Mouse (Mus musculus) C2C12 (cell line): ENCODE results near the gene Adnp. TPM values are rescaled to one million over a fixed set of nuclear protein-coding genes. Genes with fewer than 3 reads are reported as not detected.

Experiments
- H3K27me3 ChIP-seq: one replicate; pipeline ENCODE4 v1.6.1; 2011; ENCODE audit not compliant: control insufficient read depth, insufficient read depth, insufficient read length
- H3K36me3 ChIP-seq: one replicate; pipeline ENCODE4 v1.6.1; 2011; ENCODE audit not compliant: control insufficient read depth, insufficient read depth
- H3K4me3 ChIP-seq: one replicate; pipeline ENCODE4 v1.5.1; 2011; ENCODE audit warnings: mild to moderate bottlenecking, control low read depth; ENCODE audit not compliant: poor library complexity, insufficient read depth, severe bottlenecking
- H3K79me2 ChIP-seq: one replicate; pipeline ENCODE4 v1.6.1; 2011; ENCODE audit not compliant: control insufficient read depth, insufficient read depth
- H3K79me3 ChIP-seq: one replicate; pipeline ENCODE4 v1.6.1; 2011; ENCODE audit warnings: low read depth, control low read depth
- H3ac ChIP-seq: one replicate; pipeline ENCODE3; 2011; ENCODE audit warnings: low read depth; ENCODE audit not compliant: control insufficient read depth, insufficient read length
- CEBPB ChIP-seq: IDR thresholded peaks from one replicate; pipeline ENCODE4 v1.6.1; 2011; ENCODE audit warnings: low read depth, mild to moderate bottlenecking, control low read depth, moderate library complexity
- CTCF ChIP-seq: IDR thresholded peaks from one replicate; pipeline ENCODE4 v1.5.1; 2011; ENCODE audit not compliant: control insufficient read depth, insufficient read depth, insufficient read length
- FOSL1 ChIP-seq: IDR thresholded peaks from one replicate; pipeline ENCODE4 v1.8.0; 2011; ENCODE audit warnings: mild to moderate bottlenecking, low read length; ENCODE audit not compliant: poor library complexity, insufficient read depth, severe bottlenecking
- MAX ChIP-seq: IDR thresholded peaks from one replicate; pipeline ENCODE4 v1.6.1; 2011; ENCODE audit warnings: mild to moderate bottlenecking, control low read depth
- MYOD1 ChIP-seq: IDR thresholded peaks from one replicate; pipeline ENCODE4 v1.6.1; 2011; ENCODE audit warnings: low read depth; ENCODE audit not compliant: control insufficient read depth, insufficient read length
- MYOG ChIP-seq: IDR thresholded peaks from one replicate; pipeline ENCODE4 v1.6.1; 2011; ENCODE audit not compliant: control insufficient read depth, insufficient read length; ENCODE audit errors: extremely low read depth
- USF1 ChIP-seq: IDR thresholded peaks from one replicate; pipeline ENCODE4 v1.6.1; 2011; ENCODE audit warnings: low read depth, mild to moderate bottlenecking, control low read depth, moderate library complexity
- long read RNA-seq, 2 experiments: library from polyadenylated mRNA; unstranded; transcript quantifications; one replicate each; pipeline ENCODE4 v2.0.0; 2019 to 2020
- polyA plus RNA-seq: library from polyadenylated mRNA; unstranded; fragments of >200 nt; fragmentation: generic; extraction: Trizol; gene quantifications from one replicate; pipeline ENCODE4 v1.2.1, GENCODE M21; 2012; ENCODE audit warnings: missing spikeins

Adnp gene
- polyA plus RNA-seq = 7.3 TPM
- long read RNA-seq, experiment 1 = 0 reads
- long read RNA-seq, experiment 2, full-length matches to known transcripts = 3 of 3 reads
- long read RNA-seq, experiment 2, partial matches to known transcripts = 0 of 3 reads
- long read RNA-seq, experiment 2, other reads (novel, unspliced or antisense) = 0 of 3 reads

- H3K27me3 ChIP-seq = no peaks in the 10 kb centered on the region
- no peak for TF ChIP-seq FOSL1
- no peak for TF ChIP-seq CEBPB
- TF ChIP-seq MYOD1 = peak; percentile 13
- TF ChIP-seq CTCF = peak; percentile 87
- no peak for TF ChIP-seq USF1
- peak; percentile 65 for TF ChIP-seq MAX
- no peak for TF ChIP-seq MYOG
- H3K36me3 ChIP-seq = peaks cover 73% of the 10 kb centered on the region
- H3K4me3 ChIP-seq = peak within 1 kb of the TSS; percentile 74
- H3K79me2 ChIP-seq = peaks cover 48% of the 10 kb centered on the region
- H3ac ChIP-seq = peak within 1 kb of the TSS; percentile 95
- peaks cover 44% of the 10 kb centered on the region for H3K79me3 ChIP-seq
These were observed at the start of gene Adnp for GRCm38 (mm10) chr2:168206725-168207644. TSS of gene Adnp (minus strand) at chr2:168207112.

- no peak for TF ChIP-seq CEBPB
- no peak for TF ChIP-seq MYOG
- no peak for TF ChIP-seq MYOD1
- no peak for TF ChIP-seq MAX
- no peak for TF ChIP-seq CTCF
- TF ChIP-seq FOSL1 = no peak
- no peak for TF ChIP-seq USF1
- H3ac ChIP-seq = no peak overlapping the region
- no peaks in the 10 kb centered on the region for H3K79me3 ChIP-seq
- no peak overlapping the region for H3K4me3 ChIP-seq
- H3K27me3 ChIP-seq = peaks cover 67% of the 10 kb centered on the region
- no peaks in the 10 kb centered on the region for H3K36me3 ChIP-seq
- no peaks in the 10 kb centered on the region for H3K79me2 ChIP-seq
These were observed 49.6 kb upstream of the Adnp start for GRCm38 (mm10) chr2:168256506-168256905.

- Histone ChIP-seq H3K27me3 (peaks cover 41% of the 10 kb centered on the region), H3K79me2 (no peaks in the 10 kb centered on the region), H3ac (no peak overlapping the region), H3K36me3 (no peaks in the 10 kb centered on the region), H3K4me3 (no peak overlapping the region), H3K79me3 (no peaks in the 10 kb centered on the region)
- no peak for TF ChIP-seq MYOD1
- TF ChIP-seq USF1 = no peak
- TF ChIP-seq CTCF = no peak
- no peak for TF ChIP-seq MAX
- TF ChIP-seq CEBPB = no peak
- no peak for TF ChIP-seq MYOG
- no peak for TF ChIP-seq FOSL1
These were observed 46.9 kb upstream of the Adnp start for GRCm38 (mm10) chr2:168253822-168254221.

GRCm38 (mm10) chr2:168252639-168253292 lies 45.9 kb upstream of the Adnp start:
- no peak overlapping the region for H3K4me3 ChIP-seq

GRCm38 (mm10) chr2:168250270-168250669 lies 43.4 kb upstream of the Adnp start:
- no peak overlapping the region for H3K4me3 ChIP-seq

More at GRCm38 (mm10) chr2:168252639-168253292, 45.9 kb upstream of the Adnp start:
- no peak for TF ChIP-seq MYOD1
- no peaks in the 10 kb centered on the region for H3K79me3 ChIP-seq
- no peaks in the 10 kb centered on the region for H3K36me3 ChIP-seq
- H3K27me3 ChIP-seq = peaks cover 36% of the 10 kb centered on the region
- H3ac ChIP-seq = no peak overlapping the region
- no peaks in the 10 kb centered on the region for H3K79me2 ChIP-seq

More at GRCm38 (mm10) chr2:168250270-168250669, 43.4 kb upstream of the Adnp start:
- Histone ChIP-seq H3K27me3 (peaks cover 32% of the 10 kb centered on the region), H3K79me2 (no peaks in the 10 kb centered on the region), H3ac (no peak overlapping the region), H3K79me3 (no peaks in the 10 kb centered on the region), H3K36me3 (no peaks in the 10 kb centered on the region)
- no peak for TF ChIP-seq USF1
- no peak for TF ChIP-seq FOSL1
- TF ChIP-seq CTCF = peak; percentile 67
